Mouse (Mus musculus) ES-Bruce4 (cell line): ENCODE data around the gene Grap. TPM values are rescaled to one million over a fixed set of nuclear protein-coding genes. Genes with fewer than 3 reads are reported as not detected.

ENCODE experiments used
- H3K27ac ChIP-seq: 2 replicates; pipeline ENCODE4 v1.5.1; 2012; ENCODE audit warnings: low read length, inconsistent platforms; ENCODE audit not compliant: insufficient read depth
- H3K27me3 ChIP-seq: 2 replicates; pipeline ENCODE4 v1.6.1; 2012; ENCODE audit warnings: mild to moderate bottlenecking, low read length, inconsistent platforms; ENCODE audit not compliant: control insufficient read depth, poor library complexity, insufficient read depth, severe bottlenecking
- H3K36me3 ChIP-seq: 2 replicates; pipeline ENCODE4 v1.6.1; 2012; ENCODE audit warnings: inconsistent platforms, mild to moderate bottlenecking, low read length, moderate library complexity; ENCODE audit not compliant: control insufficient read depth, poor library complexity, insufficient read depth, severe bottlenecking
- H3K4me1 ChIP-seq: one replicate; pipeline ENCODE4 v1.8.1; 2011; ENCODE audit warnings: low read length; ENCODE audit not compliant: control insufficient read depth, insufficient read depth
- H3K4me3 ChIP-seq: 2 replicates; pipeline ENCODE4 v1.5.1; 2011; ENCODE audit warnings: low read depth, mild to moderate bottlenecking, low read length
- H3K9ac ChIP-seq: 2 replicates; pipeline ENCODE4 v1.6.1; 2012; ENCODE audit warnings: low read depth, mild to moderate bottlenecking, inconsistent platforms; ENCODE audit not compliant: poor library complexity, severe bottlenecking
- H3K9me3 ChIP-seq: replicated peaks from 2 replicates; pipeline ENCODE4 v1.6.1; 2012; ENCODE audit warnings: mild to moderate bottlenecking, low read length, inconsistent platforms; ENCODE audit not compliant: control insufficient read depth, poor library complexity, insufficient read depth, severe bottlenecking
- CTCF ChIP-seq: IDR thresholded peaks from one replicate; pipeline ENCODE4 v1.8.1; 2011; ENCODE audit warnings: low read depth, low read length
- EP300 ChIP-seq: IDR thresholded peaks from 2 replicates; pipeline ENCODE4 v1.6.1; 2011; ENCODE audit warnings: low read depth, low read length; ENCODE audit not compliant: insufficient read depth
- POLR2A ChIP-seq: IDR thresholded peaks from one replicate; pipeline ENCODE4 v1.8.1; 2011; ENCODE audit warnings: low read length; ENCODE audit not compliant: insufficient read depth
- polyA plus RNA-seq: library from polyadenylated mRNA; stranded (reverse); fragments of >200 nt; gene quantifications from 2 replicates; pipeline ENCODE4 v1.2.4, GENCODE M21; 2011; ENCODE audit warnings: low read depth; ENCODE audit not compliant: missing spikeins, insufficient read depth, insufficient read length

Gene Grap
- polyA plus RNA-seq, 1 experiment: not detected

DNA sequence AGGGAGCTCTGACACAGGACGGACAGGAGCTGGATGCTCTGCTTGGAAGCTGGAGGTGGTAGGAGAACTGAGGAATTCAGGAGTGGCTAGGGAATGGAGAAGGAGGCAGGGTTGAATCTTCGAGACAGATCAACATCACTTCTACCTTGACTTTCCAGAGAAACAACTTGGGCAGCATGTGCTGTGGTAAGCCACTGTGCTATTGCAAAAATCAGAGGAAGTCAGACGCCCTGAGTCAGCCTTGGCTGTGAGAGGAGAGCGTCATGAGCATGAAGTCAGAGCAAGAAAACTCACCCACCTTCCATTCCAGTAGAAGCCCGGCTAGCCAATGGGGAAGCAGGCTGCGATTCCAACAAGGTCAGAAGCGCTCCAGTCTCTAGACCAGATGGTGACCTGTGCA is 11.0 kb upstream of the Grap start:
- TF ChIP-seq EP300 (no peak), POLR2A (no peak), CTCF (no peak)

DNA sequence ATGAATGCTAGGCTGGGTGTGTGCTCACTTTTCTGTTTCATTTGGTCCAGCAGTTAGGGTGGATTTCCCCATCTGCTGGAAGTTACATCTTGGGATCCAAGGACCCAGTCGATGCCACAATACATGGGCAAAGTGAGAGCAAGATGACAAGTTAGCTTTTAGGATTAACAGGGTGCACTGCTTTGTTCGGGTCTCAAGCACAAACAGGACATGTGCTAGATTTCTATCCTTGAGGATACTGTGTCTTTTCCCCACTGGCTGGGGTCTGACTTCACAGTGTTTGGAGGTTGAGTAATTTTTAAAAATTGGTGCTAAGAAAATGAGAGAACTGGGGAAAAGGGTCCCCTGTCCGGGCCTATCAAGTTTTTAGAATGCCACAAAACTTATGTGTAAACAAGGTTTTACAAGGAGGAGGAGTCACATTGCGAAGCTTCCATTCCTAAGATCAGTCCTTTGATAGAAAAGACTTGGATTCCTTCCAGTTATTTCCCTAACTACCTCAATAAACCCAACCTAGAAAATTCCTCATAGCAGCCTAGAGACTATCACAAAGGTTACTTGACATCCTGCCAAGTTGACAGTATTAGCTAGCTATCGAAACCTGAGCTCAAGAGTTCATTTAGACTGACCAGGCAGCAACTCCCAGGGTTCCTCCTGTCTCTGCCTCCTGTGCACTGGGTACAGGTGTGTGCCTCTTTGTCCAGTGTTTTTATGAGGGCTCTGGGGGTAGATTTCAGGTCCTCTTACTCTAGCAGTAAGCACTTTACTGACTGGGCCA is 9.7 kb upstream of the Grap start:
- Histone ChIP-seq H3K4me3 (no peak overlapping the region), H3K27ac (no peak overlapping the region), H3K36me3 (no peaks in the 10 kb centered on the region), H3K4me1 (no peaks in the 10 kb centered on the region), H3K9me3 (no peaks in the 10 kb centered on the region; the same call in 1 of the 2 replicates), H3K9ac (no peak overlapping the region), H3K27me3 (no peaks in the 10 kb centered on the region)
- TF ChIP-seq POLR2A (no peak), EP300 (no peak), CTCF (no peak)

More for the DNA sequence above, 11.0 kb upstream of the Grap start:
- no peaks in the 10 kb centered on the region for H3K4me1 ChIP-seq
- H3K9me3 ChIP-seq: no peaks in the 10 kb centered on the region; the same call in 1 of the 2 replicates
- H3K27me3 ChIP-seq: no peaks in the 10 kb centered on the region
- no peaks in the 10 kb centered on the region for H3K36me3 ChIP-seq
- H3K27ac ChIP-seq: no peak overlapping the region
- H3K9ac ChIP-seq: no peak overlapping the region
- no peak overlapping the region for H3K4me3 ChIP-seq

DNA sequence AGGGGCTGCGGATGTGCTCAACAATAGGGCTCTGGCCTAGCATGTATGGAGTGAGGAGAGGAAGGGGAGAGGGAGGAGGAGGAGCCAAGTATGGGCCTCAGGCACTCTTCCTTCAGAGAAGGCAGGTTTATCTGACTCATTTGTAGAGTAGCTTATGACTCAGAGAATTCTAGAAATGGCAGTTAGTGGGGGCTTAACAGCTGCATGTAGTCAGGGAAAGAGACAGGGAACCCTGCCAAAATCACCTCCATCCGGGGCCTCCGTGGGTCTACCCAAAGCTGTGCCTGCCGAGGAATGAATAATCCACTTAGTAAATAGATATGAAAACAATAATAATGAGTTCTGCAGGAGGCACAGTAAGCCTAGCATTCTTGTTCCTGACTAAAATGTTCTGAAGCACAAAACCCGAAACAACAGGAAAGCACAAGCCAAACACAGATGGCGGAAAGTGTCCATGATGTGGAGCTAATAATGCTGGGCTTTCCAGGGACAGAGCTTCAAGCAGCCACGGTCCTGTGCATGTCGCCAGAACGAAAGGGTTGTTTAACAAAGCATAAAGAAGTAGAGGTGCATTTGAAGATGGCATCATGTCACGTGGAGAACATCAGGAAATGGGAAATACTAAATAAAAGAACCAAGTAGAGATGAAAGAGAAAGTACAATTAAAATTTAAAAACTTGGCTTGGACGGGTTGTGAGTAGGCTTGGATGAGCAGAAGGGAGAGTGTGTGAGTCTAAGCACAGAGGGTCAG is 8.3 kb upstream of the Grap start:
- no peaks in the 10 kb centered on the region for H3K27me3 ChIP-seq
- no peak overlapping the region for H3K4me3 ChIP-seq
- no peak for TF ChIP-seq CTCF
- no peak for TF ChIP-seq EP300
- no peak for TF ChIP-seq POLR2A
- H3K4me1 ChIP-seq: no peaks in the 10 kb centered on the region
- H3K9ac ChIP-seq: no peak overlapping the region
- H3K9me3 ChIP-seq: no peaks in the 10 kb centered on the region
- H3K36me3 ChIP-seq: no peaks in the 10 kb centered on the region
- no peak overlapping the region for H3K27ac ChIP-seq

DNA sequence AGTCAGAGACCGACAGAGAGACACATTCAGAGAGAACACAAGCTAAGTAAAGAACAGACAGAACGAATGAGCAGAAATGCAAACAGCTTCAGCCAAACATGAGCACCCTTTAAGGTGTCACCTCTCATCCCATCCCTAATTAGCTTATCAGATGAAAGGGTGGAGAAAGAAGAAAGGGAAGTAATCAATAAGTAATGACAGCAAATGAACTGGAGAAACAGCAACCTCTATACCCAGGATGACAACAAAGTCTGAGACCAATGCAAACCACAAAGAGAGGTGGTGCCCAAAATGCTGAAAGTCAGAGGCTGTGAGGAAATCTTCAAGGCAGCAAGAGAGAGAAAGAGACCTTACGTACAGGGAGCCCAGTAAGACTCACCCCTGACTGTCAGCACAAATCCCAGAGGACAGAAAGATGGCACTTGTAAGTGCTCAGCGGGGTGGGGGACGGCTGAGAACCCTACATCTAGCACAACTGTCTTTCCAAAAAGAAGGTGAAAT is 7.7 kb upstream of the Grap start:
- TF ChIP-seq CTCF: no peak
- TF ChIP-seq POLR2A: no peak
- TF ChIP-seq EP300: no peak
- H3K4me1 ChIP-seq: no peaks in the 10 kb centered on the region
- H3K9ac ChIP-seq: no peak overlapping the region
- H3K4me3 ChIP-seq: no peak overlapping the region
- H3K9me3 ChIP-seq: no peaks in the 10 kb centered on the region
- H3K27ac ChIP-seq: no peak overlapping the region
- H3K36me3 ChIP-seq: no peaks in the 10 kb centered on the region
- no peaks in the 10 kb centered on the region for H3K27me3 ChIP-seq

DNA sequence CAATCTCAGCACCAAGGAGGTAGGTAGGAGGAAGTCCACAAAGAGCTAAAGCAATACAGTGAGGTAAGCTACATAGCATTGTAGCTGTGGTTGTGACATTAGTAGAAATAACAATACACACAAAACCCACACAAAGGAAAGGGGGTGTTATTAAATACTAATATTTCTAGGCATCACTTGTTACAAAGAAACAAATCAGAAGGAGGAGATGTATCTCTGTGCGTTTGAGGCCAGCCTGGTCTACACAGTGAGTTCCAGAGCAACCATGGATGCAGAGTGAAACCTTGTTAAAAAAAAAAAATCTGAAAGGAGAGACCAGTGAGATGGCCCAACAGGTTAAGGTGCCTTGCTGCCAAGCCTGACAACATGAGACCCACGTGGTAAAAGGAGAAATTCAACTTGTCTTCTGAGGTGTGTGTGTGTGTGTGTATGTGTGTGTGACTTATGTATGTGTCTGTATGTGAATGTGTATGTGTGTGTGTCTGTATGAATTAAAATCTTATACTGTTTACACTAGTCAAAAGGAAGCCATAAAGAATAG is 6.5 kb upstream of the Grap start:
- no peak overlapping the region for H3K27ac ChIP-seq
- no peaks in the 10 kb centered on the region for H3K36me3 ChIP-seq
- H3K9me3 ChIP-seq: no peaks in the 10 kb centered on the region
- no peak for TF ChIP-seq CTCF
- TF ChIP-seq EP300: no peak
- TF ChIP-seq POLR2A: no peak
- no peaks in the 10 kb centered on the region for H3K4me1 ChIP-seq
- no peaks in the 10 kb centered on the region for H3K27me3 ChIP-seq
- H3K9ac ChIP-seq: no peak overlapping the region
- no peak overlapping the region for H3K4me3 ChIP-seq
